Mouse (Mus musculus): Measurements from ENCODE around the gene Gm49387.

Gm49387 gene

GRCm38 (mm10) chr14:31640346-31640889 is at the start of gene Gm49387:
Gm49387 (minus strand) TSS chr14:31640878.
- DNase-seq (ENCODE audit: low spot score in 2 of 2), result peak in 1 of 2 experiments; percentile 11

GRCm38 (mm10) chr14:31686231-31686630 is 45.6 kb upstream of the Gm49387 start:
- no peak for DNase-seq (ENCODE audit: low spot score in 2 of 2)

GRCm38 (mm10) chr14:31685680-31686079 is 45.0 kb upstream of the Gm49387 start:
- no peak for DNase-seq (ENCODE audit: low spot score in 2 of 2)

GRCm38 (mm10) chr14:31684343-31685040 is 43.8 kb upstream of the Gm49387 start:
- no peak for DNase-seq (ENCODE audit: low spot score in 2 of 2)

GRCm38 (mm10) chr14:31683610-31684009 is 42.9 kb upstream of the Gm49387 start:
- DNase-seq (ENCODE audit: low spot score in 2 of 2), result no peak

- DNase-seq (ENCODE audit: low spot score in 2 of 2), result no peak
Observed at GRCm38 (mm10) chr14:31681931-31682555, 41.4 kb upstream of the Gm49387 start.

- DNase-seq (ENCODE audit: low spot score in 2 of 2), result no peak
Observed at GRCm38 (mm10) chr14:31681291-31681690, 40.6 kb upstream of the Gm49387 start.

GRCm38 (mm10) chr14:31680656-31681055 is 40.0 kb upstream of the Gm49387 start:
- DNase-seq (ENCODE audit: low spot score in 2 of 2), result no peak

- DNase-seq (ENCODE audit: low spot score in 2 of 2), result no peak
Observed at GRCm38 (mm10) chr14:31671635-31672320, 31.1 kb upstream of the Gm49387 start.

- no peak for DNase-seq (ENCODE audit: low spot score in 2 of 2)
Observed at GRCm38 (mm10) chr14:31669642-31670490, 29.2 kb upstream of the Gm49387 start.

- DNase-seq (ENCODE audit: low spot score in 2 of 2), result peak in 1 of 2 experiments; percentile 60
Observed at GRCm38 (mm10) chr14:31669161-31669611, 28.5 kb upstream of the Gm49387 start.

GRCm38 (mm10) chr14:31668326-31668725 is 27.6 kb upstream of the Gm49387 start:
- no peak for DNase-seq (ENCODE audit: low spot score in 2 of 2)

- DNase-seq (ENCODE audit: low spot score in 2 of 2), result no peak
Observed at GRCm38 (mm10) chr14:31667741-31668140, 27.1 kb upstream of the Gm49387 start.

GRCm38 (mm10) chr14:31666931-31667705 is 26.4 kb upstream of the Gm49387 start:
- no peak for DNase-seq (ENCODE audit: low spot score in 2 of 2)

GRCm38 (mm10) chr14:31665566-31665940 is 24.9 kb upstream of the Gm49387 start:
- DNase-seq (ENCODE audit: low spot score in 2 of 2), result no peak

GRCm38 (mm10) chr14:31664903-31665565 is 24.4 kb upstream of the Gm49387 start:
- DNase-seq (ENCODE audit: low spot score in 2 of 2), result no peak

- DNase-seq (ENCODE audit: low spot score in 2 of 2), result no peak
Observed at GRCm38 (mm10) chr14:31664100-31664902, 23.6 kb upstream of the Gm49387 start.

- DNase-seq (ENCODE audit: low spot score in 2 of 2), result no peak
Observed at GRCm38 (mm10) chr14:31663376-31664099, 22.9 kb upstream of the Gm49387 start.

Data from frontal cortex, postnatal 25 days (tissue).